Mouse (Mus musculus) ovary, adult 18-20 months (tissue): ENCODE results near the gene Mum1.

ENCODE experiments used
- DNase-seq: peaks from one replicate; pipeline ENCODE4 v3.0.0; 2022; ENCODE audit warnings: low spot score, mixed read lengths

Mum1 gene

GRCm38 (mm10) chr10:80271186-80271843 is 45.1 kb downstream of the Mum1 start:
- no peak for DNase-seq

GRCm38 (mm10) chr10:80271870-80272585 is 45.8 kb downstream of the Mum1 start:
- no peak for DNase-seq

- DNase-seq, result no peak
Measured at GRCm38 (mm10) chr10:80273847-80274246, 47.6 kb downstream of the Mum1 start.

GRCm38 (mm10) chr10:80276238-80276637 is 50.0 kb downstream of the Mum1 start:
- no peak for DNase-seq

GRCm38 (mm10) chr10:80278390-80278789 is 52.2 kb downstream of the Mum1 start:
- DNase-seq, result no peak

- DNase-seq, result no peak
Measured at GRCm38 (mm10) chr10:80279273-80279672, 53.0 kb downstream of the Mum1 start.

- DNase-seq, result no peak
Measured at GRCm38 (mm10) chr10:80281304-80281703, 55.1 kb downstream of the Mum1 start.

- DNase-seq, result no peak
Measured at GRCm38 (mm10) chr10:80281921-80282371, 55.7 kb downstream of the Mum1 start.

GRCm38 (mm10) chr10:80282481-80283441 is 56.5 kb downstream of the Mum1 start:
- no peak for DNase-seq

- no peak for DNase-seq
Measured at GRCm38 (mm10) chr10:80285222-80286070, 59.2 kb downstream of the Mum1 start.

GRCm38 (mm10) chr10:80288097-80288496 is 61.9 kb downstream of the Mum1 start:
- DNase-seq, result no peak

GRCm38 (mm10) chr10:80288657-80289056 is 62.4 kb downstream of the Mum1 start:
- DNase-seq, result no peak

- peak; percentile 90 for DNase-seq
Measured at GRCm38 (mm10) chr10:80292251-80293146, 66.3 kb downstream of the Mum1 start, which contains the start of gene Rps15. TSS of gene Rps15 (plus strand) at chr10:80292453.

GRCm38 (mm10) chr10:80293325-80293724 is 67.1 kb downstream of the Mum1 start:
- no peak for DNase-seq
